Mouse (Mus musculus) spleen, adult 18-20 months (tissue): ENCODE measurements around the gene B3gnt2.
A peak's percentile ranks its signal among the peaks of the same experiment; 100 is the strongest.

ENCODE experiments used
- DNase-seq, 2 experiments: peaks; one replicate each; pipeline ENCODE4 v3.0.0; 2022; ENCODE audit warnings: mixed read lengths in 2 of 2

Gene B3gnt2

GRCm38 (mm10) chr11:22813921-22814704 is 46.6 kb downstream of the B3gnt2 start:
- DNase-seq = peak; percentile 22 to 42

GRCm38 (mm10) chr11:22813427-22813826 is 47.3 kb downstream of the B3gnt2 start:
- DNase-seq = no peak

- no peak for DNase-seq
These were observed 49.3 kb downstream of the B3gnt2 start for GRCm38 (mm10) chr11:22811413-22811812.

- DNase-seq = no peak
These were observed 51.2 kb downstream of the B3gnt2 start for GRCm38 (mm10) chr11:22809465-22810096.

- DNase-seq = no peak
These were observed 52.7 kb downstream of the B3gnt2 start for GRCm38 (mm10) chr11:22808040-22808439.

GRCm38 (mm10) chr11:22805171-22805570 is 55.6 kb downstream of the B3gnt2 start:
- no peak for DNase-seq

GRCm38 (mm10) chr11:22799987-22800424 is 60.8 kb downstream of the B3gnt2 start:
- DNase-seq = no peak

- DNase-seq = no peak
These were observed 61.8 kb downstream of the B3gnt2 start for GRCm38 (mm10) chr11:22798916-22799315.

- DNase-seq = no peak
These were observed 66.0 kb downstream of the B3gnt2 start for GRCm38 (mm10) chr11:22794734-22795133.

- no peak for DNase-seq
These were observed 66.9 kb downstream of the B3gnt2 start for GRCm38 (mm10) chr11:22793881-22794203.

GRCm38 (mm10) chr11:22793176-22793880 is 67.4 kb downstream of the B3gnt2 start:
- no peak for DNase-seq

GRCm38 (mm10) chr11:22792149-22792548 is 68.6 kb downstream of the B3gnt2 start:
- no peak for DNase-seq

- DNase-seq = no peak
These were observed 69.0 kb downstream of the B3gnt2 start for GRCm38 (mm10) chr11:22791726-22792125.

GRCm38 (mm10) chr11:22787833-22788232 is 72.9 kb downstream of the B3gnt2 start:
- DNase-seq = no peak

GRCm38 (mm10) chr11:22784477-22784876 is 76.3 kb downstream of the B3gnt2 start:
- no peak for DNase-seq

GRCm38 (mm10) chr11:22782705-22783124 is 78.0 kb downstream of the B3gnt2 start:
- peak; percentile 74 to 76 for DNase-seq

GRCm38 (mm10) chr11:22781190-22781589 is 79.6 kb downstream of the B3gnt2 start:
- DNase-seq = no peak

- DNase-seq = no peak
These were observed 80.0 kb downstream of the B3gnt2 start for GRCm38 (mm10) chr11:22780761-22781160.

- no peak for DNase-seq
These were observed 80.8 kb downstream of the B3gnt2 start for GRCm38 (mm10) chr11:22779821-22780551.

GRCm38 (mm10) chr11:22778596-22778995 is 82.2 kb downstream of the B3gnt2 start:
- DNase-seq = no peak

GRCm38 (mm10) chr11:22777531-22777930 is 83.2 kb downstream of the B3gnt2 start:
- no peak for DNase-seq

- DNase-seq = no peak
These were observed 85.9 kb downstream of the B3gnt2 start for GRCm38 (mm10) chr11:22774821-22775220.

- no peak for DNase-seq
These were observed 94.5 kb downstream of the B3gnt2 start for GRCm38 (mm10) chr11:22766238-22766637.
